Mouse (Mus musculus) left cerebral cortex, adult 9 months (tissue): ENCODE results near the gene Efna3.

Experiments
- DNase-seq, 2 experiments: peaks; one replicate each; pipeline ENCODE4 v3.0.0; 2022; ENCODE audit warnings: low spot score in 2 of 2

Efna3 gene

DNA sequence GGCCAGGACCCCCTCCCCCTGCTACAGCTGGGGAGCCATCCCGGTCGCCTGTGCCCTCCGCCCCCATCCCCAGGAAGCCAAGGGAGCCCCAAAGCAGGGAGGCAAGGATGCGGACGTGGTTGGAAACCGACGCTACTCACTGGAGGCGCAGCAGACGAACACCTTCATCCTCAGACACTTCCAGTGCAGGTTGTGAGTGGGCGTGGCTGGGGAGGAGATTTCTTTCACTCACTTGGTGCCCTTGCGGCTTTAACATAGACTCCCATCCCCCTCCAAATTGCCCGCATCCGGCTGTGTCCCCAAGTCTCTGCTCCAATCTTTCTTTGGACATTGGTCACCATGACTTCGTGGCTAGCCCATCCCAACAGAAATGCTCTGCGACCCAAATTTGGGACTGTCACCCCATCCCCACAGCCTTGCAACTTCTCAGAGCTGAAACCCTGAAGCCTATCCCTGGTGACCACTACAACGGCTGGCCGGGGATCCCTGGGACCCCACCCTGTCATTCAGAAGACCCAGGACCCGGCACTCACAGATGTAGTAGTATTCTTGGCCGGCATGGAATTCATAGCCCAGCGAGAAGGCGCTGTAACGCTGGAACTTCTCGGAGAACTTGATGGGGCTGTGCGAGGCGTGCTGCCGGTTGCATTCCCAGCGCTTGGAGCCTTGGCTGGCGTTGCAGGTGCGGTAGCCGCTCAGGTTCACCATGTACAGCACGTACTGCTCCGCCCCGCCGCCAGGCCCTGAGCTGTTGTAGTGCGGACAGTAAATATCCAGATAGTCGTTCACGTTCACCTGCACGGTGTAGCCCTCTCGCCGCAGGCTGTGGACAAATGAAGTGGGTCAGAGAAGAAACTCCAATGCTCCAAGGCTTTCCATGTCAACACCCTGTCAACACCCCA is 6.6 kb downstream of the Efna3 start:
- no peak for DNase-seq

GRCm38 (mm10) chr3:89315195-89315929 is 7.4 kb downstream of the Efna3 start:
- peak in 1 of 2 experiments; percentile 79 for DNase-seq

- DNase-seq = no peak
Observed at GRCm38 (mm10) chr3:89314791-89315190, 8.0 kb downstream of the Efna3 start.

DNA sequence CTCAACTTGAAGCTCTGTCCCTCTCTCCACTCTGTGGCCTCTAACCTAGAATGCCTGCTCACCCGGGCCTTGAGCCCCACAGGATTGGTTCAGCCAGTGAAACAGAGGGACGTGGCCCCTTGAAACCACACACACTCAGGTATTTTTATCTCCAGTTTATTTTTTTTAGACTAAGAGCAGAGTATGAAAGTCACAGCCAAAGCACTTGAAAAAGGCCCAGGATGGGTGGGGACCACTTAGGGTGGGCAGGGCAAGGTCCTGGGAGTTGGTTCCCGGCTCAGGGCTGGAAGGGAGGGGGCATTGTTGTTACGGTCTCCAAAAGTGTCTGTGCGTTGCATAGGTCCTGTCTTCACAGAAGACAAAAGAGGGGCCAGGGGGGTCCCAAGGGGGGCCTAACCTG is 8.4 kb downstream of the Efna3 start:
- DNase-seq = no peak

- peak in 1 of 2 experiments; percentile 67 for DNase-seq
Observed at GRCm38 (mm10) chr3:89308089-89308488, 14.7 kb downstream of the Efna3 start.

DNA sequence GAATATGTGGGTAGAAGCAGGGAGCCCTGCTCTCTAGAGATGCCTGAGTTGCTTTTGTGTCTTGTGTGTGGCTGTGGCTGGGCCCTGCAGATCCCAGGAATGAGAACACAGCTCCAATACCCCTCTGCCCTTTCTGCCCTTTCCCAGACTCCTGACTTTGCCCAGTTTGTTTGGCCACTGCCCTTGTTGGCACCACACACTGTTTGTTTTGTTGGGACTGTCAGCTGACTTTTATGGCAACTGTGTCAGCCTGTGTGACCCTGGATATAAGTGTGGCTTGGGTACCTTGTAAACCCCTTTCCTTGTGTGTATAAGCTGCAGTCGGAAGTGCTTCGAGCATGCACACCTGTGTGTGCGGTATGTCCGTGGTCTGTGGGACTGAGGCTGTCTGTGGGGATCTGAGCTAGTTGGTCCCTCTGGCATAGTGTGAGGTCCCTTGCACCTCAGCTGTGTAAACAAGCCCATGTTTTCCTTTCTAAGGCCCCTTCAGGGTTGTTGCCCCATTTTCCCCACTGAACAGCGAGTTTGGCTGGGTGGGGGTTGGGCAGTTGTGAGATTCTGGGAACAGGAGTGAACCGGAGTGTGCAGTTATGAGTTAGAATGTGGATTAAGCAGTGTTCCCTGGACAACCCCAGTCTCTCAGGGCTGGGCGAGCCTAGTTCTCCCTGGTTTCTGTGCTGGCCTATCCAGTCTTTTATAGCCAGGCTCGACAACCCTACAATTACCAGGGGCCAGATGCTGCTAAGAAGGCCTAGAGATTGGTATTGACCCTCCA is 17.0 kb downstream of the Efna3 start:
- DNase-seq = no peak

GRCm38 (mm10) chr3:89305105-89305504 is 17.7 kb downstream of the Efna3 start:
- no peak for DNase-seq

DNA sequence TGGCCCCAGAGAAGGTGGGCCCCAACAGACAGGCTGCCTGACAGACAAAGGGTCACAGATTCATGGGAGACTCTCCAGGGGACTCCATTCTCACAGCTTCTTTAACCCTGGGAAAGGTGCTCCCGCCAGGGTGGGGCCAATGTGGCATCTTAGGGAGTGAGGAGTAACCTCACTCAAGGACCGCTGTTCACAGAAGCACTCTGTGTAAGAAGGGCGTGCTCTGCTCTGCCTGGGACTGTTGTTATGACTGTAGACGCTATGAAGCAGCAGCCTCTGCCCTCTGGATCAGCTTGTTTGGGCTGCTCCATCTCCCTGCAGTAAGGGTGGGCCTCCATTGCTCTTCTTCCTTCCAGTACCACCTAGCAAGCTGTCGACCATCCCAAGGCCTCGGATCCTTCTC is 18.3 kb downstream of the Efna3 start:
- DNase-seq = no peak

DNA sequence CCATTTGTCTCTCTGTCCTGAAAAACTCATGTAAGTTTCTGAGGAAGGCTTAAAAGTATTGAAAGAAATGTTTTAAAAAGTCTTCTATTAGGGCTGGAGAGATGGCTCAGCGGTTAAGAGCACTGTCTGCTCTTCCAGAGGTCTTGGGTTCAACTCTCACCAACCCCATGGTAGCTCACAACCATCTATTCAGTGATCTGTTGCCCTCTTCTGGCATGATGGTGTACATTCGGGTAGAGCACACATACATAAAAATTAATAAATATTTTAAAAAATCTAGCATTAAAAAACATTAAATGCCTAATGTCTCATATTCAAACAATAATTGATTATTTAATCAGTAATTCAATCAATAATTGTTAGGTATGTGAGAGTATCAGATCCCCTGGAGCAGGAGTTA is 22.3 kb downstream of the Efna3 start:
- no peak for DNase-seq

- no peak for DNase-seq
Observed at GRCm38 (mm10) chr3:89300071-89300470, 22.7 kb downstream of the Efna3 start.

DNA sequence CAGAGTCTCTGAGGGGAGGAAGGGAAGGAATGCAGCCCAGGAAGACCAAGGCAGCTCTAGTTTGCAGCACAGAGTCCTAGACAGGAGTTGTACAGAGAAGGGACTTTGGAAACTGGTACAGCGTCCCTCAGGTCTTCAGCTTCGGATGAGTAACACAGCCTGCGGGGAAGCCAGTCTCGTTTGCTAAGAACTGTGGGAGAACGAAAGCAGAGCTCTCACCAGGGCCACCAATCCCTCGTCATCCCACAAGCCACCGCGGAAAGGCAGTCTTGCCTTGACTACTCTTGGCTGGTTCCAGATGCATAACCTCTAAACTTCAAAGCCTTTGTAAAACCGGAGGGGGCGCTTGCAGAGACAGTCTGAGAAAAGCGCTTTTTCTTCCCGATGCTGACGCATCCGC is 23.3 kb downstream of the Efna3 start:
- DNase-seq = no peak

GRCm38 (mm10) chr3:89298908-89299307 is 23.9 kb downstream of the Efna3 start:
- DNase-seq = no peak

GRCm38 (mm10) chr3:89296761-89297396 is 25.9 kb downstream of the Efna3 start:
- DNase-seq = no peak

DNA sequence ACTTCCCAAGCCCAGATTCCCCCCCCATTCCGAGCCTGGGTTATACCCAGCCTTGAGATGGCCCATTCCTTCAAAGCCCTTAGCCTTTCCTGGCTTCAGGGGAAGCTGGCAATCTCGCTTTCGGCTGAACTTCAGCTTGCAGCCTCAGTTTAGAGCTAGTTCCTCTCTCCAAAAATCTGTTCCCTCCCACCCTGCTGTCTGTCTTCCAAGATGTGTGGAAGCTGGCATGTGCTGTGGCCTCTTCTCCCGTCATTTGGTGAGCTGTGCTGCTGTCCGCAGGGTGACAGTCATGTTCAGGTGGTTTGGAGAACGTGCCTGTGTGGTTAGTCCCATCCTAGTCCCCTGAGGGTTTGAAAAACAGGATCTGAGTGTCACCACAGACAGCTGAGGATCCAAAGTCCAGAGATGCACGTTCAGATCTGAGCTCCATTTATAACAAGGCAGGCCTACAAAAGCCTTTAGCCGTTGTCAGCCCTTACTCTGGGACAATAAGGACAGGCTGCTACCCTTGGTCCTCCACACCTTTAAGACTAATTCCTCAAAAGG is 27.0 kb downstream of the Efna3 start:
- DNase-seq = no peak

DNA sequence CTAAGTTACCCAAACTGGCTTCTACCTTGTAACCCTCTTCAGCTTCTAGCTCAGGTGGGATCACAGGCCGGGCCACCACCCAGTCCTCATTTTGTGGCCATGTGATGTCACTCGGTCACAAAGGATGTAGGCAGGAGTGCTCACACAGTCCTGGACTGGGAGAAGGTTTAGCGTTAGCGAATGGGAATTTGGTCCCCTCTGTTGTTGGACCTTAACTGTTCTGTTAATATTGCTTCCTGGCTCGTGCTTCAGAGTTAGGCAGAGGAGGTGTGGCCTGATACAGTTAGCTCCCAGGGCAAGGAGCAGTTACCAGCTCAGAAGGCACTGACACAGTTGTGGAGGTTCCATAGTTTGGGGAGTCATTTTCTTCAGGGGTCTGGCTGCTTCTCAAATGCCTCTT is 28.6 kb downstream of the Efna3 start:
- DNase-seq = no peak

- no peak for DNase-seq
Observed at GRCm38 (mm10) chr3:89293247-89293918, 29.4 kb downstream of the Efna3 start.

- no peak for DNase-seq
Observed at GRCm38 (mm10) chr3:89292303-89292702, 30.5 kb downstream of the Efna3 start.

DNA sequence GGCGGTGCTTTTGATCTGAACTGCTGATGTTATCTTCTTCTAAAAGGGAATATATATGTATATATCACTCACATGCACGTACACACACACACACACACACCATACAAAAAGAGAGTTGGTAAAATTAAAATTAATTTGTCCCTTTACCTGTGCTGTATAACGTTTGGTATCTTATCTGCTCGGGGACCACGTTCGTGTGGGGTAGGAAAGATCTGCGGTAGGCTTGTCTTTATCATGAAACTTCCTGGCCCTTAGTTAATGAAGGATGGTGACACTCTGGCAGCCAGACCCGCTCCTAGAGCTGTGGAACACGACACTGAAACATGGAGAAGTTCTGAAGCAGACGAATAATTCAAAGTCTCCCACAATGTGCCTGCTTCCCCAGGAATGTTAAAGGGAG is 30.9 kb downstream of the Efna3 start:
- no peak for DNase-seq

GRCm38 (mm10) chr3:89288503-89288928 is 34.2 kb downstream of the Efna3 start:
- DNase-seq = no peak

DNA sequence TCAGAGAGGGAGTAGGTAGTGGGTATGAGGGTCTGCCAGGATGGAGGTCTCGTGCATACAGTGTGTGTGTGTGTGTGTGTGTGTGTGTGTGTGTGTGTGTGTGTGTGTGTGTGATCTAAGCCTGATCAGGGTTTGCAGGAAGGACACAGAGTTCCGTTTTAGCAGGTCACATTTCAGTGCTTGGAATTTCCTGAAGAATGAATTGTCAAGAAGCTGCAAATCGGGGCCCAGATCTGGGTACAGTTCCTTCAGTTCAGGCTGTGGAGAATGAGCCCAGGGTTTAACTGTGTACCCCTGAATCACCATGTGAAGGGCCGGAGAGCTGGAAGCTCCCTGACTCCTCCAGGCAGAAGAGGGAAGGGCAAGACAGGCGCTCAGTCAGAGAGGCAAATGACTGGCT is 35.5 kb downstream of the Efna3 start:
- no peak for DNase-seq

DNA sequence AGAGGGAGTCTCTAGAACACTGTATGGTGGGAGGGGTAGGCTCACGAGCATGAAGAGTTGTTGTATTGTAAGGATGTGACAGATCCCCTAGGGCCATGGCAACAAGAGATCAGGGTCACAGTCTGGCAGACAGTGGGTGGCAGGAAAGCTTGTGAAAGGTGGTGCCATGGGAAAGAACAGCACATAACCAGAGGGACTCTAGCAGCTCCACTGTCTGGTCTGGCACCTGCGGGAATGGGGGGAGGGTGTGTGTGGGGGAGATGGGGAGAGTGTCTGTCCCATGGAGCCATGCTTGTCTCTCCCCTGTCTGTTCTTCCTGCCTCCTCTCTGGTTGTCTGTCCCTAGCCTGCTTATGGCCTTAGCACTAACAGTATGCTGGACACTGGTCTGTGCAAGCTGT is 37.2 kb downstream of the Efna3 start:
- DNase-seq = no peak
